Mouse (Mus musculus) brown adipose tissue, adult 24 weeks (tissue): Measurements from ENCODE around the gene Cnn2. TPM values are rescaled to one million over a fixed set of nuclear protein-coding genes. Genes with fewer than 3 reads are reported as not detected.
A peak's percentile ranks its signal among the peaks of the same experiment; 100 is the strongest.

Experiments used
- H3K27ac ChIP-seq: fragments of 200-500 bp; replicated peaks from 2 replicates; pipeline ENCODE4 v1.5.1; 2012; ENCODE audit warnings: low read depth, mild to moderate bottlenecking, low read length
- H3K4me1 ChIP-seq: fragments of 200-500 bp; 2 replicates; pipeline ENCODE4 v1.6.1; 2012; ENCODE audit warnings: low read length, mixed read lengths; ENCODE audit not compliant: control insufficient read depth, insufficient read depth, insufficient read length
- H3K4me3 ChIP-seq: fragments of 200-500 bp; 2 replicates; pipeline ENCODE4 v1.5.1; 2012; ENCODE audit warnings: low read depth, mild to moderate bottlenecking, low read length, moderate library complexity; ENCODE audit not compliant: insufficient read depth
- polyA plus RNA-seq: library from polyadenylated mRNA; stranded (reverse); fragments of >200 nt; gene quantifications from 2 replicates; pipeline ENCODE4 v1.2.4, GENCODE M21; 2012; ENCODE audit not compliant: missing spikeins, insufficient read depth, insufficient read length

Gene Cnn2
- polyA plus RNA-seq, 1 experiment: 6.4 TPM

DNA sequence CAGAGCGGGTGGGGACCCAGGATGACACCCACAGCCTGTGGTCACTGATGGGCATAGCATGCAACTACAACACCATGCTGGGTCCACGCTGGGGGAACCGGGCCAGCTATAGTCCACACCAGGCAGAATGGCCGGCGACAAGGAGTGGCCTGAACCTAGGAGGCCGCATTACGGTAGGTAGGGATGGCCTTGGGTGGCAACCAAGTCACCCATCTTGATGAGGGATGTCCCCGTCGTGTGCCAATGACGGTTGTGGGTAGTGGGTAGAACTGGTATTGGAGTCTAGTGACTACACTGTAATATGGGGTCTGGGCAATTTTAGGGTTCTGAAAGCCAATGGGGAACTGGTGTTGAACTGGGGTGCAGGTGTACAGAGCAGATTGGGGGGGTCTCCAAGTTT lies 28.5 kb downstream of the Cnn2 start:
- Histone ChIP-seq H3K27ac (peak overlapping the region; percentile 53), H3K4me3 (peak overlapping the region; percentile 51), H3K4me1 (no peaks in the 10 kb centered on the region)

DNA sequence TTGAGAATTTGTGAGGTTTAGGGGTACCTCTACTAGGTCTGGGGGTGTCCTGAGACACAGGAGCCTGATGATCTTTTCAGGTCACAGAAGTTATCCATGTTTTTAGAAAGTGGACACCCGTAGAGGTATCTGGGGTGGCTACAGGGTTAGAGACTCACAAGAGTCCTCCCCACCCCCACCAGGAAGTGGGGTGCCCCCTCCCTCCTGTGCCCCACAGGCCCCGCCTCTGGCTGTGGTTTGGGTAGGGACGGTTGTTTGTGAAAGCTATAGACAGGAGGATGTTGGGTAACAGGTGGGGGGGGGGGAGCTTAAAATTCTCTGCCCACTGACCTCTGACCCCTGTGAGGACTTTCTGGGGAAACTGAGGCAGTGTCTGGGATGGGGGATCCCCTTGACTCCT lies 29.0 kb downstream of the Cnn2 start:
- peak overlapping the region; percentile 71 for H3K27ac ChIP-seq
- no peaks in the 10 kb centered on the region for H3K4me1 ChIP-seq
- H3K4me3 ChIP-seq: peak overlapping the region; percentile 51

DNA sequence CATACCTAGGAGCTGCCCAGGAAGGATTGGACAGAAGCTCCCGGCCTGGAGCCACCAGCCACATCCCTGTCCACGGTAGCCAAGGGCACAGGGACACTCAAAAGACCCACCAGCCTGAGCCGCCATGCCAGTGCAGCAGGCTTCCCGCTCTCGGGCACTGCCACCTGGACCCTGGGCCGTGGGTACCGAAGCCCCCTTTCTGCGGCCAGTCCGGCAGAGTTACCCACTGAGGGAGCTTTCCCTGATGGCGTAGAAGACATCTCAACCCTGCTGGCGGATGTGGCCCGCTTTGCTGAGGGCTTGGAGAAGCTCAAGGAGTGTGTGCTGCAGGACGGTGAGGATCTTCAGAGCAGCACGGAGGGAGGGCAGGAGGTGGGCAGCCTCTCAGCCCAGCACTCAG lies 29.4 kb downstream of the Cnn2 start:
- H3K4me3 ChIP-seq: peak overlapping the region; percentile 49
- H3K4me1 ChIP-seq: no peaks in the 10 kb centered on the region
- peak overlapping the region; percentile 71 for H3K27ac ChIP-seq

DNA sequence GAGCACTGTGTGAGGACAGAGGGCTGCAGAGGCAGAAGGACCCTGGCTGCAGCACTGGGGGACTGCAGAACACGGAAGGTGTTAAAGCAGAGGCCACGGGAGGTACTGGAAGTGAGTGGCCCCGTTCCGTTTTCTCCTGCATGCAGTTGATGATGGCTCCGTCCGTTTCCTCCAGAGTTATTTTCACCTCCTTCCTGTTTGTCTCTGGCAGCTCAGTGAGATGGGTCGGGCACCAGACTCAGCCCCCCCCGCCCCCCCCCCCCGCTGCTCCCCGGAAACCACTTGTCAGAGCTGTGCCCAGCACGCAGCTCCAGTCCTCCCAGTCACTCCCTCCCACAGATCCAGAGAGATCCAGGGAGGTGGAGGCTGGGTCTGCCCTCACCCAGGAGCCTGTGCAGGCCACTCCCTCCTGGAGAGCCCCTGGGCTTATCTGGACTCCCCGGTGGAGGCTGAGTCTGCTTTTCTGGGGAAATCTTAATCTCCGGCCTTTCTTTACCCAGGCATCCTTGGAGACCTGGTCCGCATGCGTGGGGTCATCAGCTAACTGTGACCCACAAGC lies 30.4 kb downstream of the Cnn2 start:
- Histone ChIP-seq H3K4me1 (no peaks in the 10 kb centered on the region), H3K27ac (0 out of 2 replicates have a peak overlapping the region, but pooled peaks have one; percentile 18), H3K4me3 (peak overlapping the region; percentile 27)

DNA sequence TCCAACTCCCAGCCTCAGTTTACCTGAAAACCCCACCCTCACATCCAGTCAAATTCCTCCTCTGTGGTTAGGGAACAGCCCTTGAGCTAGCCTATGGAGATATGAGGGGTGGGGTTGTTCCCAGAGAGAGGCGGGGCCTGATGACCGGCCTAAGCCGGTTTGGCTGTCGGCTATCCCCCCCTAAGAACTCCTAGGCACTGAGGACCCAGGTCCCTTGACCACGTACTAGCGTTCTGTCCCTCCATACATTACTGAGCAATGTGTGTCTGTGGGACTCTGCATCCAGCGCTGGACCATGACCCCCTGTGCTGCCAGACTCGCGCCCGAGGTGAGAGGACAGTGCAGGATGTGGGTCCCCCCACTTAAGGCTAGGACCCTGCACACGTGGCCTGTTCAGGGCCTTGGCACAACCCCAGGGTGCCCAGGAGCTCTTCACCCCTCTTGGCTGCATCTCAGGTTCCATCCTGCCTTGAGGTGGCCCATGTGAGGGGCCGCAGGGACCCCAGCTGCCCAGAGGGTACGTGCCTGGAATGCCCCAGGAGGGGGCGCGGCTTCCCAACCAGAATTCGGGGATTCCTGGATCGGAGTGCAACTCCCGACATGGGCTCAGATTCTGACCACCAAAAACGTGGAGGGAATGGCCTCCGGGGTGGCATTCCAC lies 31.2 kb downstream of the Cnn2 start:
- no peak overlapping the region for H3K4me3 ChIP-seq
- no peak overlapping the region for H3K27ac ChIP-seq
- H3K4me1 ChIP-seq: no peaks in the 10 kb centered on the region

DNA sequence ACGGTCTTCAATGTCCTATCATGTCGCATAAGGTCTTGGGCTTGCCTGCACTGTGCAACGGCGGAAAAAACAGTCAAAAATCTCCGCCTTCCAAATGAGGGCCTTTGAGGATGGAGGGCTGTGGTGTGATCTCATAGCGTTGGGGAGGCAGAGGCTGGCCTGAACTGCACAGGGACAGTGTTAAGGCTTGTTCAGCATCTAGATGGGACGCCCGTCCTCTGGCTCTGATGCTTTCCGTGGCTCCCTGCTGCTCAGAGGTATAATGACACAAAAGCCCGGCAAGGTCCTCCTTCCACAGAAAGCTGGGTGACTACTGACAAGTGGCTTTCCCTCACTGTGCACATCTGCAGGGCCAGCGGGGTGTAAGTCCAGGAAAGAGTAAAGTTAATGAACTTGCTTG lies 31.8 kb downstream of the Cnn2 start:
- Histone ChIP-seq H3K4me3 (no peak overlapping the region), H3K4me1 (no peaks in the 10 kb centered on the region; the same call in 1 of the 2 replicates), H3K27ac (no peak overlapping the region)

DNA sequence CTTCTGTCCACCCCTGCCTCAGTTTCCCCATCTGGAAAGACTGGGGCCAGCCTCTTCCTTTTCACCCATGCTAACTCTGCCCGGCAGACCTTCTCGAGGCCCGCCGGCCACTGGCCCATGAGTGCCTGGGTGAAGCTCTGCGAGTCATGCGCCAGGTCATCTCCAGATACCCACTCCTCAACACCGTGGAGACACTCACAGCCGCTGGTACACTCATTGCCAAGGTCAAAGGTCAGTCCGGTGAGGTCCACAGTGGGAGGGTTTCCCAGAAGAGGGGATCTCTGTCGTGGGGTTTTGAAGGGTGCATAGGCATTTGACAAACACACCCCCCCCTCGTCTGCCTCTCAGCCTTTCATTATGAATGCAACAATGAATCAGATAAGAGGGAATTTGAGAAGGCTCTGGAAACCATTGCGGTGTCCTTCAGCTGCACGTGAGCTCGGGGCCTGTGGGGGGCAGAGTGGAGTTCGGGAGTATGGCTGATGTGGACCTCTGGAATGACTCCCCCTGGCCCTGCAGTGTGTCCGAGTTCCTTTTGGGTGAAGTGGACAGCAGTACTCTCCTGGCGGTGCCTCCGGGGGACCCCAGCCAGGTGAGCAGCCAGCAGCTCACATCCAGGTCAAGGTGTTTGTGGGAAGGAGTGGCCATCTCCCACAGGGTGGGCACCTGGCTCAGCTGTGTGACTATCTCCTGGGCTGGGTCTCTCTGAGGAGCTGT lies 32.4 kb downstream of the Cnn2 start:
- H3K4me1 ChIP-seq: no peaks in the 10 kb centered on the region; the same call in 1 of the 2 replicates
- H3K4me3 ChIP-seq: no peak overlapping the region
- H3K27ac ChIP-seq: no peak overlapping the region

DNA sequence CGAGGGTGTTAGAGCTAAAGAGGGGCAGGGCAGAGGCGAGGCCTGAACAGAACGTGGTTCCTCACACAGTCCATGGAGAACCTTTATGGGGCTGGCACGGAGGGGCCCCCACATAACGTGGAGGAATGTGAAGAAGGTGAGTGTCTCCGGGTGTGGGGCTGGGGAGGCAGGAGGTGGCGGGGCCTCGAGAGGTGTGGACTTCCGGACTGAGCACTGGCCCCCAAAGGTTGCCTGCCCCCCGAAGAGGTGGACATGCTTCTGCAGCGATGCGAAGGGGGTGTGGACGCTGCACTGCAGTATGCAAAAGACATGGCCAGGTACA lies 32.9 kb downstream of the Cnn2 start:
- Histone ChIP-seq H3K4me1 (no peaks in the 10 kb centered on the region; the same call in 1 of the 2 replicates), H3K4me3 (no peak overlapping the region), H3K27ac (no peak overlapping the region)

DNA sequence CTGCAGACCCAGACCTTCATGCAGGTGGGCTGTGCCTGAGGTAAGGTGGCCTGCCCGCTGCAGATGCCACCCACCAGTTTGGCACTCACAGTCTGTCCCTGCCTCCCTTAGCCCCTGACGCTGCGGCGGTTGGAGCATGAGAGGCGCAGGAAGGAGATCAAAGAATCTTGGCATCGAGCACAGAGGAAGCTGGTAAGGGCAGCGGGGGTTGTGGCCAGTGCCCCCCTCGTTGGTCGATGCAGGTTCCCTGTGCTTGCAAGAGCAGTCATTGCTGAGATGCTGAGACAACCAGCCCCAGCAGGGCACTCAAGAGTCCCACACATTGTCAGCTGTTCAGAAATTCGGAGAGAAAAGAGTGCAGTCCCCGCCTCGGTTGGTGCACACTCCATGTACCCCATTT lies 33.8 kb downstream of the Cnn2 start:
- no peak overlapping the region for H3K27ac ChIP-seq
- H3K4me1 ChIP-seq: no peaks in the 10 kb centered on the region; the same call in 1 of the 2 replicates
- no peak overlapping the region for H3K4me3 ChIP-seq

DNA sequence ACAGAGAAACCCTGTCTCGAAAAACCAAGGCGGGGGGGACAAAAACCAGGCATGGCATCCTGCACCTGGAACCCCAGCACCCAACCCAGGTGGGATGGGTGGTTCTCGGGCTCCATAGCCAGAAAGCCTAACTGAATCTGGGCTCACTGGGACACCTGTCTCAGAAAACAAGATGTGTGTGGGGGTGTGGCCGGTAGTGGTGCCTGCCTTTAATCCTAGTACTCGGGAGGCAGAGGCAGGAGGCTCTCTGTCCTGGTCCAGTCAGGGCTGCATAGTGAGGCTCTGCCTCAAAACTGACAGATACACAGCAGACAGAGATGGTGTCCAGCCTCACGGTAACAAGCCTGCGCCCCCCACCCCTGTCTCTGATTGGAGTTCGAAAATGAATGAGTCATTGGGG lies 34.4 kb downstream of the Cnn2 start:
- no peak overlapping the region for H3K4me3 ChIP-seq
- H3K27ac ChIP-seq: no peak overlapping the region
- H3K4me1 ChIP-seq: no peaks in the 10 kb centered on the region; the same call in 1 of the 2 replicates

DNA sequence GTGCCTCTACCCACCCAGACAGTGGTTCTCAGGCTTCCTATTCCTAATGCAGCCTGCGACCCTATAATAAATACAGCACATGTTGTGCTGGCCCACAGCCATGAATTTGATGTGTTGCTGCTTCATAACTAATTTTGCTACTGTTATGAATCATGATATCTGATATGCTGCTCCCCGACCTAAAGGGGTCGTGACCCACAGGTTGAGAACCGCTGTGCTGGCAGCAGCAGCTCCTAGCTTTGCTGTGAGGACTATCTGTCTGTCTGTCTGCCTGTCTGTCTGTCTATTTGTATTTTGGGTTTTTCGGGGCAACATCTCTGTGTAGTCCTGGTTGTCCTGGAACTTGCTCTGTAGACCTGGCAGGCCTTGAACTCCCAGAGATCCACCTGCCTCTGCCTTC lies 35.4 kb downstream of the Cnn2 start:
- Histone ChIP-seq H3K4me3 (no peak overlapping the region), H3K4me1 (no peaks in the 10 kb centered on the region; the same call in 1 of the 2 replicates), H3K27ac (peak overlapping the region; percentile 41)

DNA sequence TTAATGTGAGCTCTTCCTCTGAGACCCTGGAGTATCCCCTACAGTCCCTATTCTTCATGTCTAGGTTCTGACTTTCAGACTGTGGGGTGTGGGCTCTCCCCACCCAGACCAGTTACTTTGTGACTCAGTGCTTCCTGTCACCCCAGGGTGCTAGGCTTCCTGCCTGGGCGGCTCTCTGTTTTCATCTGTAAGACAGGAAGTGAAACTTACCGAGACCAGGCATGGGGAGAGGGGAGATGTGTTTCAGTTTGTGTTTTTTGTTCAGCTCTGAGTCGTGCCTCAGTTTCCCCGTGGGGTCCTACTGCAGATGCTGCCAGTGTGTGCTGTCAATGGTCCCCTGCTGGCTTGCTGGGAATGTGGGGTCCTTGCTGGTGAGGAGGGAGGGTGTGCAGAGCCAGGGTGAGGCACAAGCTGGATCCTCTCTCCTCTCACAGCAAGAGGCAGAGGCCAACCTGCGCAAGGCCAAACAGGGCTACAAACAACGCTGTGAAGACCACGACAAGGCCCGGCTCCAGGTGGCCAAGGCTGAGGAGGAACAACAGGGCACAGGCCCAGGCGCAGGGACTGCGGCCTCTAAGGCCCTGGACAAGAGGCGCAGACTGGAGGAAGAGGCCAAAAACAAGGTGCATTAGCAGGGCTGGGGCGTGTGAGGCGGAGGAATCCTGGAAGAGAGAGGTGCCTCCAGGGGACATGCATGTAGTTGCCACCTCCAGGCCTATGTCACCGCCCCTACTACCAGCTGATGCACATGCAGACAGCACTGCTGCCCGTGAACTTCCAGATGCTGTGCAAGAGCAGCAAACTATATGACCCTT lies 36.1 kb downstream of the Cnn2 start:
- Histone ChIP-seq H3K4me3 (no peak overlapping the region), H3K27ac (peak overlapping the region; percentile 41)

DNA sequence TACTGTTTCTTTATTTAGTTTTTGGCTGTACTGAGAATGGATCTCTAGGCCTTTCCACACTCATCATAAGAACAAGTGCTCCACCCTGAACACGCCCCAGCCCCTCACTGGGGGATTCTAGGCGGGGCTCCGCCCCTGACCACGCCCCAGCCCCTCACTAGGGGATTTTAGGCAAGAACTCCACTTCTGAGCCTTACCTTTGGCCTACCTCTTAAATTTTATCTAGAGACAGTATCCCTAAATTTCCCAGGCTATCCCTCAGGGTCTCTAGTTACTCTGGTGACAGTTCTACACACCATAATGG lies 36.6 kb downstream of the Cnn2 start:
- Histone ChIP-seq H3K27ac (no peak overlapping the region), H3K4me3 (no peak overlapping the region), H3K4me1 (no peaks in the 10 kb centered on the region; the same call in 1 of the 2 replicates)

More for the DNA sequence above, 36.1 kb downstream of the Cnn2 start:
- H3K4me1 ChIP-seq: no peaks in the 10 kb centered on the region; the same call in 1 of the 2 replicates

DNA sequence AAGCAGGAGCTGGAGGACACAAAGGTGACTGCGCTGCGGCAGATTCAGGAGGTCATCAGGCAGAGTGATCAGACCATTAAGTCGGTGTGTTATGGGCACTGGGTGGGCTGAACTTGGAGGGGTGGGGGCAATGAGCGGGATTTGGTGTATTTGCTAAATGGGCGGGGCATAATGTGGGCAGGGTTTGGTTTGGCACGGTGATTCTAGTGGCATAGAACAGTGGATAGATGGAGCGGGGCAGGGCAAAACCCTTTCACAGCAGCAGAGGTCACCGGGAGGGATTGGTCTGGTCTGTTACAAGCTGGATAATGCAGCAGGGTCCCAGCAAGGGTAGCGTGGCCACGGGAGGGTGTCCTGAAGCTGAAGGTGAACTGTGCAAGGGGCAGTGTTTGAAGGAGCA lies 37.1 kb downstream of the Cnn2 start:
- Histone ChIP-seq H3K4me1 (no peaks in the 10 kb centered on the region; the same call in 1 of the 2 replicates), H3K27ac (no peak overlapping the region), H3K4me3 (no peak overlapping the region)

DNA sequence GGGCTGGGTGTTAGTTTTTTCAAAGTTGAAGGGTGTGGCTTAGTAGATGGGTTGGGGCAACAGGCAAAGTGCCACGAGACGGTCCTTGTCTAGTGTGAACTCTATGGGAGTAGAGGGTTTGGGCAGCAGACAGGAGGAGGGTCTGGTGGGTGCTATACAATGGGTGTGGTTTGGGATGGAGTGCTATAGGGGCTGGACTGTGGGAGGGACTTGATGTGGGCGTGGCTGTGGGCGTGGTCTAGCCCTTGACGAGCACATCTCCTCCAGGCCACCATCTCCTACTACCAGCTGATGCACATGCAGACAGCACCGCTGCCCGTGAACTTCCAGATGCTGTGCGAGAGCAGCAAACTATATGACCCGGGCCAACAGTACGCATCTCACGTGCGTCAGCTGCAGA lies 37.5 kb downstream of the Cnn2 start:
- no peaks in the 10 kb centered on the region; the same call in 1 of the 2 replicates for H3K4me1 ChIP-seq
- no peak overlapping the region for H3K4me3 ChIP-seq
- no peak overlapping the region for H3K27ac ChIP-seq
